Mouse (Mus musculus): Measurements from ENCODE around the gene Ager.

Ager gene

DNA sequence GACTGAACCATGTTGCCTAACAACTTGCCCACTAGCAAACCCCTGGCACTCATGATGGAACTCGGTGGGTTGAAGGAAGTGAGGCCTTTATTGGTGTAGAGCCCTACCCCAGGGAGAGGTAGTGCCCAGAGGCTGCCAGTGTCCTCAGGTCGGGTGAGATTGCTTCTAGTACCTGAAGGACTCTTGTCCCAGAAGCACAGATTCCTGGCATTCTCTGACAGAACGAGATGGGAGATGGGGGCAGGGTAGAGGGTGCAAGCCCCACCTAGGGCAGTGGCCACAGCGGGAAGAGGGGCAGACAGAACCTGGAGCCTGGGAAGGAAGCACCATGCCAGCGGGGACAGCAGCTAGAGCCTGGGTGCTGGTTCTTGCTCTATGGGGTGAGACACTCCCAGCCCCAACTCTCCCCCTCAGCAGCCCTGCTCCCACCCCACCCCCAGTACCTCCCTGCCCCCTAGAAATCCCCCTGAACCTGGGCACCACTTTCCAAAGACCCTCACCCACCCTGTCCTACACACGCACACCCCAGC lies at the start of gene Ager:
Ager (plus strand) TSS at position 297 of the 530 bp plus-strand sequence.
- DNase-seq (ENCODE audit: low spot score in 2 of 2), result no peak

DNA sequence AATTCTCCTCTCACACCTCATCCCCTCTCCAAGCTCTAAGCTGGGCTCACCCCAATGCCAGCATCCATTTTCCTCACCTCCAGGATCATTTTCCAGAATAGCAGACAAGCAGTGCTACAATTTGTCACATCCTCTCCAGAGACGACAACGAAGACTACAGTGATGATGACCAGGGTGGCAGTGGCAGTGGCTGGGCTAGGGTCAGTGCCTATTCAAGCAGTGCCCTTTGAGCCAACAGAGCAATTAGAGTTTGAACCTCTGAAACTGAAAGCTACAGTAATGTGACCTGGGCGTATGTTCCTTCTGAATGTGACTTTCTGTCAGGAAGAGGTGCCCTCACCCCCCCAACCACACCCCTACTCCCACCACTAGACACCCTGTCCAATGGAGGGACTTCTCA lies 48.5 kb upstream of the Ager start:
- DNase-seq (ENCODE audit: low spot score in 2 of 2), result no peak

DNA sequence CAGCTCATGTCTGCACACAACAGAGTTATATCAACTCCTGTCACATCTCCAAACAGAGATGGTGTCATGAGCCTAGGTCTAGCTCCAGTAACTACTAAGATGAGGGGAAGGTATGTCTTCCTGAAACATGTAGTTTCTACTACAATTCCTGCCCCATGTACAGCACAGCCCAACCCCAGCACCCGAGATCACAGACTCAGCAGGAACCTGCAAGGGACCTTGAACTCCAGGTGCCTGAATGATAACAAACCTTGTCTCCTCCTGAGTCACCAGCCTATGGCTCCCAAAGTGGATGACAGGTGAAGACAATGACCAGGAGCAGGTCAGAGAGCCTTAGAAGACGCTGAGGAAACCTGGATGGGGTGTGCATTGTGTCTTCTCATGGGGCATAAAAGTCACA lies 47.8 kb upstream of the Ager start:
- no peak for DNase-seq (ENCODE audit: low spot score in 2 of 2)

DNA sequence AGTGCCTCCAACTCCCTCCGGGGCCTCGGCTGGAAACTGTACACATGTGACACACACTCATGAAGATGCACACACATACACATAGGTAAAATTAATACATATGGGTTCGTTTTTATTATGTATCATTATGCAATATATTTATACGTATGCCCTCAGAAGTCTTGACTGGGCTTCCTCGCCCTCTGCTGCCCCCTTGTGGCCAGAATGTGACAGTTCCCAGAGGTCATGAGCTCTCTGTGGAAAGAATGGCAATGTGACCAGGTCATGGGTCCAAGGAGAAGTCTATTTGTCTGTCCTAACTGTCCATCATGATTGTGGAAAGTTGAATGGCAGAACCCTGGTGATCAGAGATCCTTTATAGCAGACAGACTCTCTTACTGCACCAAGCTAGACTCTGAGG lies 42.2 kb upstream of the Ager start:
- peak; percentile 65 to 73 for DNase-seq (ENCODE audit: low spot score in 2 of 2)

DNA sequence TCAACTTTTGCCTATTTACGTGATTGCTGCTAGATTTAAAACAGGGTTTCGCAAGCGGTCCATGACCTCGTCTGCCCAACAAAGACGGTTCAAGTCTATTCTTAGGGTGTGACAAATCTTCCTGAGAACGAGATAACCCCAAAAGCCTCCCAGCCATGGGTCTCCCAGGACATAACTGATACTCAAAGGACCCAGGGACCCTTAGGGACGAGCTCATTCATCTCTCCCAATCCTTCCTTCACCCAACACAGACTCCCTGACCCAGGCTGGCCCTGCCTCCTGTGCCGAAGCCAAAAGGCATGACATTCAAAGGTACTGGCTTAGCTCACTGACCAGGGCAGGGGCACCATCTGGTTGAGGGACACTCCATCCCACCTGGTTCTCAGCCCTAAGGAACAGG lies 41.3 kb upstream of the Ager start:
- no peak for DNase-seq (ENCODE audit: low spot score in 2 of 2)

DNA sequence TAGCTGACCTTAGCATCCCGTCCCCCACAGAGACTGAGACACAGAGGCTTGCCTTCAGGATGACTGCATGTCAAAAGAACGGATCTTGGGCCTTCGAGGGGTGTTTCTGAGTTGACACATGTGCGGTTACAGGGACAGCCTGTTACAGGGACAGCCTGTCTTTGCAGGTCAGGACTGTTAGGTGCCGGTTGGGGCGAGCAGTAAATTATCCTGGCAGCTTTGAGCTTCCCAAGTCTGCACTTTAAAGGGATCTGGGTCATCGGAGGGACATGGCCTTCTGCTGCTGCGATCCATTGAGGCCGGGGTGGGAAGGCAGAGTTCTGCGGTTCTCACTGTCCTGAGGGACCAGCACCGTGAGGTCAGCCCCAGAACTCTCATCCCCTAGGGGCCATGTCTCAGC lies 40.3 kb upstream of the Ager start:
- DNase-seq (ENCODE audit: low spot score in 2 of 2), result no peak

DNA sequence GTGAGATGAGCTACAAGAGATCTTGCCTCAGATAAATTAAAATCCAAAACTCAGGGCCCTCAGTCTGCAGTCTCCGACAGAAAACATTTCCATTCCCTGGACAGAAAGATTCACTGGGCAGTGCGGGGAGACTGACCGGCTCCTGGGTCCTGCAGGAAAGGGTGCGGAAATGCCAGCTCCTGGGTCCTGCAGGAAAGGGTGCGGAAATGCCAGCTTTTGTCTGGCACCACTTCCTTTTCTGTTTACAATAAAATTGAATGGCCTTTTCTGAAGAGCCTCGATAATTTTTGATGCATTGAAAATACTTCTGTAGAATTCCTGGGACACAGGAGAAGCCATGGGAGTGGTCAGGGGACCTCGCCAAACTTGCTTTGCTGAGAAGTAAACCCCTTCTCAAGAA lies 38.5 kb upstream of the Ager start:
- no peak for DNase-seq (ENCODE audit: low spot score in 2 of 2)

DNA sequence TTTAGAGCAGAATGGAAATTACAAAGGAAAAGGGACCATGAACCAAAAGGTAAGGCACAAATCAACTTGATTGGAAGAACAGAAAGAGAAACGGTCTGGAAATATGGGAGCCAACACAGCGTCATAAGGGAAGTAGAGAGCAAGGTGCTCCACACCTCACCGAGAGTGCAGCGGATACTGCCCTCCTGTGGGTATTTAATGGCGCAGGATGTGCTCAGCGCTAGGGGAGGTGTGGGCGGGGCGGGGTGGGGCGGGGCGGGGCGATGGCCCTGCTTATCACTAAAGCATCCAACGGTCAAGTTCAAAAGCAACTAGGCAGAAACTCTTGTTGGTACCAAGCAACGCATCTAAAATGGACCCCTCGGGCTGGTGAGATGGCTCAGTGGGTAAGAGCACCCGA lies 37.8 kb upstream of the Ager start:
- DNase-seq (ENCODE audit: low spot score in 2 of 2), result peak in 1 of 2 experiments; percentile 29

DNA sequence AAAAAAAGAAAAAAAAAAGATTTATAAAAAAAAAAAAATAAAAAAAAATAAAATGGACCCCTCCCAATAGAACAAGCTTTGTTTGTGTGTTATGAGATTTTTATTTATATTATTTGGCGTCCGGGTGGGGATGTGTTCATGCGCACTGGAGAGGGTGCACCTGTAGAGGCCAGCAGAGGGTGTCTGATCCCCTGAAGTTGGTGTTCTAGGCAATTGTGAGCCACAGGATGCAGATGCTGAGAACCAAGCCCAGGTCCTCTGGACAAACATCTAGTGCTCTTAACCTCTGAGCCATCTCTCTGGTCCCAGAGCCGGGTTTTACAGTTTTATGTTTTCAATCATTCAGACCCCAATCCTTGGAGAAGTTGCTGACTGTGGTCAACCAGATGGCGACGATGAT lies 37.2 kb upstream of the Ager start:
- no peak for DNase-seq (ENCODE audit: low spot score in 2 of 2)

DNA sequence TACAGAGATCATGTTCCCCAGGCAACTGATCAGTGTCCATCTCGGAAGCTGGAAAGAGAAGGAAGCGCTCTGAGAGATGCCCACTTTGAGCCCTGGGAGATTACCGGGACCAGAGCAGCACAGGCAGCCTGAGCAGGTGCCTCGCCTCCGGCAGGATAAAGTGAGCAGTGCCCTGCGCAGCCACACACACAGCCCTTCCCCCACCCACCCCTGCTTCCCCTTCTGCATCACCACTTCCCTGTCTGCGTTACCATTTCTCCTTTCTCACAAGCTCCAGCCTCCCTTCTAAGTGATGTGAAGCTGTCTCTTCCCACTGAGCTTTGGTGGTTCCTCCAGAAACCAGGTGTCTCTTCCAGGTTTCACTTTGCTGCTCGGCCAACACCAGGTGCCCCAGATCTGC lies 36.5 kb upstream of the Ager start:
- peak; percentile 57 to 59 for DNase-seq (ENCODE audit: low spot score in 2 of 2)

DNA sequence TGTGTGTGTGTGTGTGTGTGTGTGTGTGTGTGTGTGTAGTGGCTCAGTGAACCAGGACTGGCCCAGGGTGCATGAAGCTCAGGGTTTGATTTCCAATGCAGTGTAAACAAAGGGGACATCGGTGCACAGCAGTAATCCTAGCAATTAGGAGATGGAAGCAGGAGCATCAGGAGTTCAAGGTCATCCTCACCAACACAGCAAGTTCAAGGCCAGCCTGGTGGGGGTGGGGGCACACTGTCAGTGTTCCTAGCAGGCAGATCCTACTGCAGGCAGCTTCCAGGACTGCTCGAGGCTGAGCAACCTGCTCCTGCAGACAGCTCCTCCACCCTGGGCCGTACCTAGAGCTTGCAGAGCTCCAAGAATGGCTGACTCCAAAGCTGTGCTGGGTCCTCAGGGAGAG lies 35.1 kb upstream of the Ager start:
- DNase-seq (ENCODE audit: low spot score in 2 of 2), result no peak

DNA sequence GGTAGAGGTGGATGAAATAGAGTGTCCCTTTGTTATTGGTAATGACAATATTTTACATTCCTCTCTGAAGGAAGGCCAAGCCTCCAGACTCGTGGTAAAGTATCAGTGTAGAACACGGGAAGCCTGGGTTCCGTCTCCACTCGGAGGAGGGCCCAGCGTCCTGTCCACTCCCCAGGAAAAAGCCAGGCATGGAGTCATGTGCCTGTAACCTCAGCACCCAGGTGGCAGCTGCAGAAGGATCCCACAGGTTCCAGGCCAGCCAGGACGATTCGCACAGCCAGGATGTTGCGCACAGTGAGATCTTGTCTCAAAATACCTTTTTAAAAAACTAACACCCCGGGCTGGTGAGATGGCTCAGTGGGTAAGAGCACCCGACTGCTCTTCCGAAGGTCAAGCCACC lies 34.3 kb upstream of the Ager start:
- DNase-seq (ENCODE audit: low spot score in 2 of 2), result no peak

DNA sequence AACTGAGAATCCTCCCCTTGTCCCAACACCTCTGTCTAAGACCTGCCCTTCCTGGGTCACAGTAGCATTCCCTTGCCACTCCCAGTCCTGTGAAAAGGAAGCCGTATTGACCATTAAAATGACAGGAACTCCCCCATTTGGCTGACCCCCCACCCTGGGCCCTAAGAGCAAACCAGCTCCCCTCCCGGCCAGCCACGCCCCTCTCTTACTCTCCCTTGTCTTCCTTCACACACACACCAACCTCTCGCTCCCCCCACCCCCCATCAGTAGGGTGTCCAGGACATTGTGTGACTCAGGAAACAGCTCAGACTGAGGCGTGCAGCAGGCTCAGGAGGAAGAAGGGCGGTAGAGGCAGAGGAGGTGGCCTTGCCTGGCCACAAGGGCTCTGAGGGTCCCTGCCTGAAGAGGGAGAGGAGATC lies 33.6 kb upstream of the Ager start, which contains the start of gene Notch4:
Notch4 (plus strand) TSS at position 266 of the 419 bp plus-strand sequence.
- DNase-seq (ENCODE audit: low spot score in 2 of 2), result no peak

DNA sequence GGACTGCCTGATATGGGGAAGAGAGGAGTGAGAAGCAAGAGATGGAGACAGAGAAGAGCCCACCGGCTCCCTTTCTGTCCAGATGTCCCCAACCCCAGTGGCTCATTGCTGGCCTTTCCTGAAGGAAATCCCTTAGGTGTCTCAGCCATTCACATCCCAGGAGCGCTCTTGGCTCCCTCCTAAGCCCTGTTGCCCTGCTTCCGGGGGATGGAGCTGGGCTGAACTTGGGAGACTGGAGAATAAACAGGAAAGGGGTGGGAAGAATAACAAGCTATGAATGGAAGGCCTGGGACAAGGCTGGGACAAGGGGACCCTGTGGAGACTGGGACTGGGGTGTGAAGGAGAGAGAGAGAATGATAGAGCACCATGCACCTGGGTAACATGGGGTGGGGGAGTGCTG lies 32.9 kb upstream of the Ager start:
- DNase-seq (ENCODE audit: low spot score in 2 of 2), result no peak

DNA sequence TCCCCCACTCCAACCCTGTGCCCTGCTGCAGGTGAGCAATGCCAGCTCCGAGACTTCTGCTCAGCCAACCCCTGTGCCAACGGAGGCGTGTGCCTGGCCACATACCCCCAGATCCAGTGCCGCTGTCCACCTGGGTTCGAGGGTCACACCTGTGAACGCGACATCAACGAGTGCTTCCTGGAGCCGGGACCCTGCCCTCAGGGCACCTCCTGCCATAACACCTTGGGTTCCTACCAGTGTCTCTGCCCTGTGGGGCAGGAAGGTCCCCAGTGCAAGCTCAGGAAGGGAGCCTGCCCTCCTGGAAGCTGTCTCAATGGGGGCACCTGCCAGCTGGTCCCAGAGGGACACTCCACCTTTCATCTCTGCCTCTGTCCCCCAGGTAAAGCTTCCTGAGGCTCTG lies 30.4 kb upstream of the Ager start:
- no peak for DNase-seq (ENCODE audit: low spot score in 2 of 2)

DNA sequence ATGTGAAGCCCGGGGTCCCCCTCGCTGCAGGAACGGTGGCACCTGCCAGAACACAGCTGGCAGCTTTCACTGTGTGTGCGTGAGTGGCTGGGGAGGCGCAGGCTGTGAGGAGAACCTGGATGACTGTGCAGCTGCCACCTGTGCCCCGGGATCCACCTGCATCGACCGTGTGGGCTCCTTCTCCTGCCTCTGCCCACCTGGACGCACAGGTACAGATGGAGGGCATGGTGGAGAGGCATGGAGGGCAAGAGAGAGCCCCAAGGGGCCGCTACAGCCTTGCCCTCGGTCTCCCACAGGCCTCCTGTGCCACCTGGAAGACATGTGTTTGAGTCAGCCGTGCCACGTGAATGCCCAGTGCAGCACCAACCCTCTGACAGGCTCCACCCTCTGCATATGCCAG lies 29.2 kb upstream of the Ager start:
- DNase-seq (ENCODE audit: low spot score in 2 of 2), result no peak

DNA sequence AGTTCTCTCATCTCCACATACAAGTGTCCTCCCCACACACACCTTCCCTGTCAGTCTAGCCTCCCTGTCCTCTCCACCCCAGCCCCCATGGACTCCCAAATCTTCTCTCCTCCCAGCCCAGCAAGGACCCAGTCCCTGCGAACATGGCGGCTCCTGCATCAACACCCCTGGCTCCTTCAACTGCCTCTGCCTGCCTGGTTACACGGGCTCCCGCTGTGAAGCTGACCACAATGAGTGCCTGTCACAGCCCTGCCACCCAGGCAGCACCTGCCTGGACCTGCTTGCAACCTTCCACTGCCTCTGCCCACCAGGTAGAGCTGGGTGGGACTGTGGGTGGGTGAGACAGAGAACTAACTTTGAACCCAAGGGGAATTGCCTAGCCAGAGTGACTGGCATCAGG lies 27.7 kb upstream of the Ager start:
- DNase-seq (ENCODE audit: low spot score in 2 of 2), result no peak

DNA sequence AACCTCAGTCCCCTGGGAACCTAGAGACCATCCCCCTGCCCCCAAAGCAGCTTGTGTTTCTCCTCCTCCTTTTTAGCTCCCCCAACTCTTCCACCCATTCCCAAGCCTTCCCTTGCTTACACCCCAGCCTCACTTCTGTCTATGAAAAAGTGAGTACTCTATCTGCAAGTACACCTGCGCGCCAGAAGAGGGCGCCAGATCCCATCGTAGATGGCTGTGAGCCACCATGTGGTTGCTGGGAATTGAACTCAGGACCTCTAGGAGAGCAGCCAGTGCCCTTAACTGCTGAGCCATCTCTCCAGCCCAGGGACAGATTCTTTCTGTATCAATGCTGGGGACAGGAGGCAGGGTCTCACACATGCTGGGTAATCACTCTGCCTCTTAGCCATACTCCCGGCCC lies 25.8 kb upstream of the Ager start:
- no peak for DNase-seq (ENCODE audit: low spot score in 2 of 2)

DNA sequence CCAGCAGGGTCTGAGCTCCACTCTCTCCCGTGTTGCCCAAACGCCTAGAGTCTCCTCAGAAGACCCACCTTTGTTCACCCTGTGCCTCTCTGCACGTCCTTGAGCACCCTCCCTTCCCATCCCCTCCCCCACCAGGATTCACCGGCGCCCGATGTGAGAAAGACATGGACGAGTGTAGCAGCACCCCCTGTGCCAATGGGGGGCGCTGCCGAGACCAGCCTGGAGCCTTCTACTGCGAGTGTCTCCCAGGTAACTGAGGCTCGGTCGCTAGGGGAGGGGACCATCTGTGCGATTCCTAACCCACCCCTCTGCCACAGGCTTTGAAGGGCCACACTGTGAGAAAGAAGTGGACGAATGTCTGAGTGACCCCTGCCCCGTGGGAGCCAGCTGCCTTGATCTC lies 25.3 kb upstream of the Ager start:
- no peak for DNase-seq (ENCODE audit: low spot score in 2 of 2)

DNA sequence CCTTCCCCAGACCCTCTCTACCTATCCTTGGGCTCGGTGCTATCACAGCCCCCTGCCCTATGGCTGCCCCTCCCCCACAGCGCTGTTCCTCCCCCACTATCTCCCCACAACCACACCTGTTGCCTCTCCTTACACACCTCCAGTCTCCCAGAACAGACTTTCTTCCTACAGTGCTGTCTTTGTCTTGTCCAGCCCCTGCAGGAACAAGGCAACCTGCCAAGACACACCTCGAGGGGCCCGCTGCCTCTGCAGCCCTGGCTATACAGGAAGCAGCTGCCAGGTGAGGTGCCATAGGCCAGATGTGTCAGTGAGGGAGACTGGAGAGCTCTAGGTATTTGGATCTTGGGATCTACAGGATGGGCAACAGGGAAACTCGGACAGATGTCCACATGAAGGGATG lies 21.1 kb upstream of the Ager start:
- no peak for DNase-seq (ENCODE audit: low spot score in 2 of 2)

DNA sequence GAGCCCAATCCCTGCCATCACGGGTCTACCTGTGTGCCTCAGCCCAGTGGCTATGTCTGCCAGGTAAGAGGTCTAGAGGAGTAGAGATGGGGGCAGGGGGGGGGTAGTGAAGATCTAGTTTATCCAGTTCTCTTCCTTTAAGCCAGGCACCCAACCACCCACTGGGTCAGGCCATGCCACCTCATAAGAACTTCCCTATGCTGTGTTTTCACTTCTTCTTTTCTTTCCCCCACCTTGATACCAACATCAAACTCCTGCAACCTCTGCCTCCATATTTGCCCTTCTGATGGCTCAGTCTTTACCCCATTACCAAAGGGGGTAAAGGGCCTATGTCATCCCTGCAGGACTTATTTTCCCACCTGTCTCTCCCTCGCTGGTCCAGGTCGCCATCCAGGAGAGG lies 19.6 kb upstream of the Ager start:
- DNase-seq (ENCODE audit: low spot score in 2 of 2), result peak; percentile 65 to 74

DNA sequence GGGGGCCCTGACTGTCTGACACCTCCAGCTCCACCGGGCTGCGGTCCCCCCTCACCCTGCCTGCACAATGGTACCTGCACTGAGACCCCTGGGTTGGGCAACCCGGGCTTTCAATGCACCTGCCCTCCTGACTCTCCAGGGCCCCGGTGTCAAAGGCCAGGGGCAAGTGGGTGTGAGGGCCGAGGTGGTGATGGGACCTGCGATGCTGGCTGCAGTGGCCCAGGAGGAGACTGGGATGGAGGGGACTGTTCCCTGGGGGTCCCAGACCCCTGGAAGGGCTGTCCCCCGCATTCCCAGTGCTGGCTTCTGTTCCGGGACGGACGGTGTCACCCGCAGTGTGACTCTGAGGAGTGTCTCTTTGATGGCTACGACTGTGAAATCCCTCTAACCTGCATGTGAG lies 15.1 kb upstream of the Ager start:
- DNase-seq (ENCODE audit: low spot score in 2 of 2), result no peak

DNA sequence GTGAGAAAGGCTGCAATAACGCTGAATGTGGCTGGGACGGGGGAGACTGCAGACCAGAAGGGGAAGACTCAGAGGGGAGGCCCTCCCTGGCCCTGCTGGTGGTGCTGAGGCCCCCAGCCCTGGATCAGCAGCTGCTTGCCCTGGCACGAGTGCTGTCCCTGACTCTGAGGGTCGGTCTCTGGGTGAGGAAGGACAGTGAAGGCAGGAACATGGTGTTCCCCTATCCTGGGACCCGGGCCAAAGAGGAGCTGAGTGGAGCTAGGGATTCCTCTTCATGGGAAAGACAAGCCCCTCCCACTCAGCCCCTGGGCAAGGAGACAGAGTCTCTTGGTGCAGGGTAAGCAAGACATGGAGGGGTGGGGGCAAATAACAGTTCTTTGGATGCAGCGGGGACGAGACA lies 14.3 kb upstream of the Ager start:
- DNase-seq (ENCODE audit: low spot score in 2 of 2), result no peak

DNA sequence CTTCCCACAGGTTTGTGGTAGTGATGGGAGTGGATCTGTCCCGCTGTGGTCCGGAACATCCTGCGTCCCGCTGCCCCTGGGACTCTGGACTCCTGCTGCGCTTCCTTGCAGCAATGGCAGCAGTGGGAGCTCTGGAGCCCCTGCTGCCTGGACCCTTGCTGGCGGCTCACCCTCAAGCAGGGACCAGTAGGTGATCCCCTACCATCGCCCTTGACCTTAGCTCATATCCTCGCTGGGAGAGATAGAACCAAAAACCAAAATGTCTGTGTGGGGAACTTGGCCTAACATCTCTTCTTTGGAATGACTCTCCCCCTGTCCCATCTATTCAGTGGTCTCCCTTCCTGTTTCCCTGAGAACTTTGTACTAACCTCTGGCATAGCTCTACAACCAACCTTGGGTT lies 13.8 kb upstream of the Ager start:
- DNase-seq (ENCODE audit: low spot score in 2 of 2), result no peak

DNA sequence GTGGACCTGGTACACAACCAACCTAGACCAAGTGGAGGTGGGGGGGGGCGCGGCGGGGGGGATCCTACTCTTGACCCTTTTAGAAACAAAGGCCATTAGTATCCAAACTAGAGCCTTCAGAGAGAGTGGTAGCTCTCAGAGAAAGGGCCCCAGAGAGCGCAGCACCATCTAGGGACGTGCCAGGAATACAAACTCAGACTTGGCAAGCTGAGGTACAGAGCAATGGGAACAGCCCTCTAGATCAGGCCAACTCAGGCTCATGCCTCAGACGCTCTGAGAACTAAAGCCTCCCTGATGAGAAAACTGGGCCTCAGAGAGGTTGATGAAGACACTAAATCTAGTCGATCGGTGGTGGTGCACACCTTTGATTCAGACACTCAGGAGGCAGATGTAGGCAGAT lies 12.5 kb upstream of the Ager start:
- no peak for DNase-seq (ENCODE audit: low spot score in 2 of 2)
